ENCODE assay signal across 8 mouse cellular contexts in genomic region chr11:109610046-109610794, GRCm38 (mm10). TPM values are rescaled to one million over a fixed set of nuclear protein-coding genes. Genes with fewer than 3 reads are reported as not detected.
DNase-seq lines count a peak whose midpoint lies in the region; ATAC-seq and TF ChIP-seq lines count a peak whose summit lies in the region.

No protein-coding gene starts in this region.

- H3K27me3 ChIP-seq in ES-Bruce4 (ENCODE audit: control insufficient read depth, insufficient read depth, low read length, poor library complexity, severe bottlenecking): no peaks in the 10 kb centered on the region
- H3K27me3 ChIP-seq in heart, embryonic 14.5 days (ENCODE audit: control insufficient read depth, insufficient read depth, low read length): no peaks in the 10 kb centered on the region
- H3K27me3 ChIP-seq in limb, embryonic 10.5 days (ENCODE audit: low read depth, poor library complexity, severe bottlenecking): no peaks in the 10 kb centered on the region

- H3K27ac ChIP-seq in ES-Bruce4 (ENCODE audit: insufficient read depth, low read length): no peak overlapping the region
- peak overlapping the region; percentile 83 to 91 for H3K27ac ChIP-seq in heart, embryonic 14.5 days (replicated peaks in 1 of 2; ENCODE audit: control insufficient read depth in 1 of 2, insufficient read depth in 1 of 2, low read depth in 2 of 2, low read length in 2 of 2)
- peak overlapping the region; percentile 93 for H3K27ac ChIP-seq in limb, embryonic 10.5 days

- H3K9ac ChIP-seq in ES-Bruce4 (ENCODE audit: low read depth, poor library complexity, severe bottlenecking): peak overlapping the region; percentile 71; the same call in 1 of the 2 replicates
- H3K9ac ChIP-seq in heart, embryonic 14.5 days (ENCODE audit: low read length): peak overlapping the region; percentile 93

- intact Hi-C loops in gastrocnemius, postnatal 14 days (cut with DNase I; ENCODE audit: low total_unique reads): no loop called here
- intact Hi-C loops in gastrocnemius, postnatal 36 days (cut with DNase I): loop anchor here (2.0 to 10.0 kb wide), 2 partner anchors 15 to 165 kb away; no protein-coding TSS in a partner anchor

- peak overlapping the region; percentile 88 for H3K4me2 ChIP-seq in heart, embryonic 14.5 days (ENCODE audit: low read length)

- H3K36me3 ChIP-seq in ES-Bruce4 (ENCODE audit: control insufficient read depth, insufficient read depth, low read length, poor library complexity, severe bottlenecking): no peaks in the 10 kb centered on the region
- H3K36me3 ChIP-seq in heart, embryonic 14.5 days (ENCODE audit: control insufficient read depth, insufficient read depth, low read length): peaks cover 7% of the 10 kb centered on the region
- H3K36me3 ChIP-seq in limb, embryonic 10.5 days: peaks cover 3% of the 10 kb centered on the region; the same call in 1 of the 2 replicates

- H3K4me1 ChIP-seq in ES-Bruce4 (ENCODE audit: control insufficient read depth, insufficient read depth, low read length): no peaks in the 10 kb centered on the region
- peaks cover 6 to 21% of the 10 kb centered on the region in 2 experiments for H3K4me1 ChIP-seq in heart, embryonic 14.5 days (ENCODE audit: control insufficient read depth in 2 of 2, insufficient read depth in 2 of 2, low read length in 2 of 2)
- peaks cover 29% of the 10 kb centered on the region for H3K4me1 ChIP-seq in limb, embryonic 10.5 days

- no peak for TF ChIP-seq CTCF in ES-Bruce4 (IDR thresholded peaks at IDR 0.05; ENCODE audit: low read depth, low read length)

- DNase-seq in gastrocnemius, postnatal 14 days: peak; percentile 19
- DNase-seq in gastrocnemius, postnatal 36 days: no peak
- DNase-seq in limb, embryonic 10.5 days (ENCODE audit: low spot score): no peak
- DNase-seq in retina, embryonic 14.5 days (ENCODE audit: low spot score): peak; percentile 53
- DNase-seq in thymus, postnatal 25 days: no peak
- no peak for DNase-seq in thymus, postnatal 36 days

- no peak for TF ChIP-seq EP300 in ES-Bruce4 (IDR thresholded peaks at IDR 0.05; ENCODE audit: insufficient read depth, low read depth, low read length)

- no peaks in the 10 kb centered on the region for H3K9me3 ChIP-seq in ES-Bruce4 (replicated peaks; ENCODE audit: control insufficient read depth, insufficient read depth, low read length, poor library complexity, severe bottlenecking)
- no peaks in the 10 kb centered on the region for H3K9me3 ChIP-seq in heart, embryonic 14.5 days (ENCODE audit: control insufficient read depth, low read length)
- H3K9me3 ChIP-seq in limb, embryonic 10.5 days (replicated peaks): no peaks in the 10 kb centered on the region

- no peak for ATAC-seq in heart, embryonic 14.5 days (ENCODE audit: insufficient number of reproducible peaks, insufficient read depth, low FRiP score, low read depth)

- WGBS in heart, embryonic 14.5 days: 16% methylated on average over 9 of the region's 9 CpGs
- 23% methylated on average over 9 of the region's 9 CpGs for WGBS in limb, embryonic 10.5 days

- peak overlapping the region; percentile 83 for H3K4me3 ChIP-seq in ES-Bruce4 (ENCODE audit: low read depth, low read length)
- H3K4me3 ChIP-seq in heart, embryonic 14.5 days (ENCODE audit: control insufficient read depth in 1 of 2, insufficient read depth in 1 of 2, low read depth in 1 of 2, low read length in 2 of 2): peak overlapping the region; percentile 71 to 86
- H3K4me3 ChIP-seq in limb, embryonic 10.5 days: peak overlapping the region; percentile 84

- TF ChIP-seq POLR2A in ES-Bruce4 (IDR thresholded peaks at IDR 0.05; ENCODE audit: insufficient read depth, low read length): no peak

RNA-seq across cellular contexts. Expression of gene Wipi1, which starts 1.5 kb away (rescaled TPM):
- 10 to 100 TPM; 59.7 to 62.2 TPM for total RNA-seq in gastrocnemius, postnatal 14 days (2021)
- total RNA-seq in gastrocnemius, postnatal 36 days (2021): 10 to 100 TPM; 55.6 to 58.9 TPM
- polyA plus RNA-seq in ES-Bruce4 (2011; ENCODE audit: insufficient read depth, insufficient read length, low read depth, missing spikeins): 26.9 and 27.7 TPM in 2 replicates
- polyA plus RNA-seq in heart, embryonic 14.5 days (2014; fragmentation: Nextera tagmentation; extraction: Ambion mirVana): 31.5 and 32.3 TPM in 2 replicates
- polyA plus RNA-seq in limb, embryonic 10.5 days (2016; fragmentation: Nextera tagmentation; extraction: Ambion mirVana): 33.3 and 42.3 TPM in 2 replicates

RNA-seq across cellular contexts. Expression of gene Prkar1a, which starts 39.0 kb away (rescaled TPM):
- 100 to 1,000 TPM; 172 to 199 TPM for total RNA-seq in gastrocnemius, postnatal 14 days (2021)
- 100 to 1,000 TPM; 115 TPM for total RNA-seq in gastrocnemius, postnatal 36 days (2021)
- polyA plus RNA-seq in ES-Bruce4 (2011; ENCODE audit: insufficient read depth, insufficient read length, low read depth, missing spikeins): 91.8 and 98.3 TPM in 2 replicates
- 492 and 510 TPM in 2 replicates for polyA plus RNA-seq in heart, embryonic 14.5 days (2014; fragmentation: Nextera tagmentation; extraction: Ambion mirVana)
- polyA plus RNA-seq in limb, embryonic 10.5 days (2016; fragmentation: Nextera tagmentation; extraction: Ambion mirVana): 290 and 338 TPM in 2 replicates

Comparison
In these comparisons a context has a peak if more than half of its experiments do, and no peak if none do; other contexts are left out.
1. DNase-seq: peak in gastrocnemius, postnatal 14 days (single experiment) and retina, embryonic 14.5 days (single experiment); none in gastrocnemius, postnatal 36 days (0 of 2), limb, embryonic 10.5 days (single experiment), thymus, postnatal 25 days (single experiment) and thymus, postnatal 36 days (0 of 2).
2. Peak in every context shown above with its lines, with median percentiles within 50 percentile points of each other: H3K4me3 ChIP-seq.